Mouse (Mus musculus) embryonic facial prominence, embryonic 14.5 days (tissue): ENCODE data around the gene Mettl8. TPM values are rescaled to one million over a fixed set of nuclear protein-coding genes. Genes with fewer than 3 reads are reported as not detected.

ENCODE experiments used
- ATAC-seq: fragments of 200-750 bp; cut with Nextera tagmentation; 2 replicates; pipeline ENCODE4 v1.8.0; 2017; ENCODE audit warnings: low read depth, moderate number of reproducible peaks, moderate TSS enrichment
- DNase-seq: peaks from one replicate; pipeline ENCODE4 v3.0.0-alpha.2; 2015; ENCODE audit warnings: low spot score
- H3K27ac ChIP-seq: fragments of 300-500 bp; sonication (generic); replicated peaks from 2 replicates; pipeline ENCODE4 v1.5.1; 2014; ENCODE audit warnings: low read depth, mild to moderate bottlenecking, low read length, moderate library complexity
- H3K27me3 ChIP-seq: fragments of 300-500 bp; sonication (generic); replicated peaks from 2 replicates; pipeline ENCODE4 v1.6.1; 2014; ENCODE audit warnings: low read length; ENCODE audit not compliant: control insufficient read depth, insufficient read depth
- H3K36me3 ChIP-seq: fragments of 300-500 bp; sonication (generic); 2 replicates; pipeline ENCODE4 v1.6.1; 2014; ENCODE audit warnings: low read length, mixed read lengths; ENCODE audit not compliant: control insufficient read depth, insufficient read depth
- H3K4me1 ChIP-seq: fragments of 300-500 bp; sonication (generic); 2 replicates; pipeline ENCODE4 v1.6.1; 2014; ENCODE audit warnings: antibody characterized with exemption, low read length; ENCODE audit not compliant: control insufficient read depth, insufficient read depth
- H3K4me2 ChIP-seq: fragments of 300-500 bp; sonication (generic); 2 replicates; pipeline ENCODE4 v1.6.1; 2014; ENCODE audit warnings: low read depth, mild to moderate bottlenecking, low read length, moderate library complexity, mixed read lengths
- H3K4me3 ChIP-seq: fragments of 300-500 bp; sonication (generic); 2 replicates; pipeline ENCODE4 v1.5.1; 2014; ENCODE audit warnings: low read depth, mild to moderate bottlenecking, low read length
- H3K9ac ChIP-seq: fragments of 300-500 bp; sonication (generic); 2 replicates; pipeline ENCODE4 v1.6.1; 2014; ENCODE audit warnings: low read depth, mild to moderate bottlenecking, low read length, moderate library complexity, mixed read lengths
- H3K9me3 ChIP-seq: fragments of 300-500 bp; sonication (generic); 2 replicates; pipeline ENCODE4 v1.6.1; 2016; ENCODE audit warnings: low read length; ENCODE audit not compliant: control insufficient read depth
- WGBS: fragments of 180-500 bp; shearing (Covaris S2); extraction: QIAGEN DNeasy Blood & Tissue Kit; methylation state at CpG from one replicate; pipeline ENCODE4 v1.1.7; 2014; 5-methylcytosine and 5-hydroxymethylcytosine counted together
- polyA plus RNA-seq: library from polyadenylated mRNA; unstranded; fragments of >200 nt; fragmentation: Nextera tagmentation; extraction: Ambion mirVana; gene quantifications from 2 replicates; pipeline ENCODE4 v1.2.1, GENCODE M21; 2014

Gene Mettl8
- polyA plus RNA-seq, 1 experiment from 2014 or later, result 14.9 TPM

GRCm38 (mm10) chr2:70924049-70924448, 131.3 kb downstream of the Mettl8 start:
- no peak overlapping the region for H3K9ac ChIP-seq
- DNase-seq (no peak), ATAC-seq (no peak)
- no peaks in the 10 kb centered on the region for H3K27me3 ChIP-seq
- H3K4me2 ChIP-seq, result no peak overlapping the region
- H3K27ac ChIP-seq, result no peak overlapping the region
- peaks cover 9% of the 10 kb centered on the region; the same call in 1 of the 2 replicates for H3K4me1 ChIP-seq
- H3K36me3 ChIP-seq, result no peaks in the 10 kb centered on the region
- 90% methylated on average over 1 of the region's 1 CpGs for WGBS
- no peak overlapping the region for H3K4me3 ChIP-seq
- H3K9me3 ChIP-seq, result no peaks in the 10 kb centered on the region

- ATAC-seq (no peak), DNase-seq (no peak)
- Histone ChIP-seq H3K4me3 (no peak overlapping the region), H3K4me2 (no peak overlapping the region), H3K36me3 (no peaks in the 10 kb centered on the region), H3K27me3 (no peaks in the 10 kb centered on the region), H3K9me3 (no peaks in the 10 kb centered on the region), H3K27ac (no peak overlapping the region), H3K4me1 (peaks cover 9% of the 10 kb centered on the region; the same call in 1 of the 2 replicates), H3K9ac (no peak overlapping the region)
- 84% methylated on average over 6 of the region's 6 CpGs for WGBS
Measured at GRCm38 (mm10) chr2:70922814-70923213, 132.6 kb downstream of the Mettl8 start.

GRCm38 (mm10) chr2:70920937-70921596, 134.3 kb downstream of the Mettl8 start:
- DNase-seq (no peak), ATAC-seq (no peak)
- no peak overlapping the region for H3K4me3 ChIP-seq
- no peak overlapping the region for H3K4me2 ChIP-seq
- no peak overlapping the region for H3K27ac ChIP-seq
- H3K9me3 ChIP-seq, result no peaks in the 10 kb centered on the region
- H3K36me3 ChIP-seq, result no peaks in the 10 kb centered on the region
- 46% methylated on average over 8 of the region's 8 CpGs for WGBS
- H3K9ac ChIP-seq, result no peak overlapping the region
- H3K27me3 ChIP-seq, result no peaks in the 10 kb centered on the region
- H3K4me1 ChIP-seq, result peaks cover 14% of the 10 kb centered on the region; the same call in 1 of the 2 replicates

- DNase-seq, result no peak
- no peak for ATAC-seq
- Histone ChIP-seq H3K4me2 (no peak overlapping the region), H3K27me3 (no peaks in the 10 kb centered on the region), H3K36me3 (no peaks in the 10 kb centered on the region), H3K27ac (no peak overlapping the region), H3K4me1 (peaks cover 14% of the 10 kb centered on the region; the same call in 1 of the 2 replicates), H3K9me3 (no peaks in the 10 kb centered on the region), H3K9ac (no peak overlapping the region), H3K4me3 (no peak overlapping the region)
- WGBS, result 64% methylated on average over 1 of the region's 2 CpGs
Measured at GRCm38 (mm10) chr2:70919913-70920522, 135.4 kb downstream of the Mettl8 start.

- DNase-seq, result no peak
- H3K36me3 ChIP-seq, result no peaks in the 10 kb centered on the region
- WGBS, result 88% methylated on average over 2 of the region's 2 CpGs
- no peak overlapping the region for H3K9ac ChIP-seq
- no peak for ATAC-seq
- no peak overlapping the region for H3K27ac ChIP-seq
- no peak overlapping the region for H3K4me3 ChIP-seq
- peaks cover 13% of the 10 kb centered on the region; the same call in 1 of the 2 replicates for H3K4me1 ChIP-seq
- no peaks in the 10 kb centered on the region for H3K27me3 ChIP-seq
- H3K4me2 ChIP-seq, result no peak overlapping the region
- no peaks in the 10 kb centered on the region for H3K9me3 ChIP-seq
Measured at GRCm38 (mm10) chr2:70918516-70918915, 136.9 kb downstream of the Mettl8 start.

Other genes with a start within 250 kb of the Mettl8 start
- gene Tlk1, start 229.9 kb downstream of the Mettl8 start, polyA plus RNA-seq, result 29.9 and 33.0 TPM in 2 replicates
- gene Dcaf17, start 255 bp downstream of the Mettl8 start, polyA plus RNA-seq, result 22.0 and 23.8 TPM in 2 replicates
- 4.5 and 4.6 TPM in 2 replicates for gene Cybrd1, start 62.3 kb upstream of the Mettl8 start, polyA plus RNA-seq
- gene Dync1i2, start 156.1 kb upstream of the Mettl8 start, polyA plus RNA-seq, result 103 and 105 TPM in 2 replicates